Mouse (Mus musculus): ENCODE data around the gene Adh6a. TPM values are rescaled to one million over a fixed set of nuclear protein-coding genes. Genes with fewer than 3 reads are reported as not detected.

The Adh6a gene
- polyA plus RNA-seq, 1 experiment = 0.13 TPM

- H3K4me3 ChIP-seq (ENCODE audit: control insufficient read depth, insufficient read depth, low read length) = no peak overlapping the region
- 67% methylated on average over 3 of the region's 3 CpGs for WGBS
- H3K27ac ChIP-seq (ENCODE audit: control insufficient read depth, insufficient read depth, low read length) = no peak overlapping the region
- no peak for DNase-seq
- H3K27me3 ChIP-seq (ENCODE audit: control insufficient read depth, insufficient read depth, low read length) = no peaks in the 10 kb centered on the region
- TF ChIP-seq CTCF (IDR thresholded peaks at IDR 0.05; ENCODE audit: borderline replicate concordance, control insufficient read depth, extremely low read depth, insufficient read depth, low read length, poor library complexity) (no peak), POLR2A (IDR thresholded peaks at IDR 0.05; ENCODE audit: control insufficient read depth, extremely low read depth, insufficient read depth, low read length, poor library complexity) (no peak)
- H3K4me1 ChIP-seq (replicated peaks; ENCODE audit: control insufficient read depth, insufficient read depth, low read length) = no peaks in the 10 kb centered on the region
- no peaks in the 10 kb centered on the region for H3K36me3 ChIP-seq (ENCODE audit: control insufficient read depth, insufficient read depth, low read length)
These were observed 23.1 kb downstream of the Adh6a start for GRCm38 (mm10) chr3:138336104-138336754.

- Histone ChIP-seq H3K36me3 (ENCODE audit: control insufficient read depth, insufficient read depth, low read length) (no peaks in the 10 kb centered on the region), H3K4me3 (ENCODE audit: control insufficient read depth, insufficient read depth, low read length) (no peak within 1 kb of the TSS), H3K27me3 (ENCODE audit: control insufficient read depth, insufficient read depth, low read length) (no peaks in the 10 kb centered on the region), H3K27ac (ENCODE audit: control insufficient read depth, insufficient read depth, low read length) (no peak within 1 kb of the TSS), H3K4me1 (replicated peaks; ENCODE audit: control insufficient read depth, insufficient read depth, low read length) (no peaks in the 10 kb centered on the region)
- 69% methylated on average over 14 of the region's 14 CpGs for WGBS
- no peak for TF ChIP-seq POLR2A (IDR thresholded peaks at IDR 0.05; ENCODE audit: control insufficient read depth, extremely low read depth, insufficient read depth, low read length, poor library complexity)
- no peak for TF ChIP-seq CTCF (IDR thresholded peaks at IDR 0.05; ENCODE audit: borderline replicate concordance, control insufficient read depth, extremely low read depth, insufficient read depth, low read length, poor library complexity)
- DNase-seq = no peak
These were observed 28.4 kb downstream of the Adh6a start, which contains the start of gene Adh6b for GRCm38 (mm10) chr3:138341471-138341870. TSS of gene Adh6b (plus strand) at chr3:138341775.

- H3K4me1 ChIP-seq (replicated peaks; ENCODE audit: control insufficient read depth, insufficient read depth, low read length) = no peaks in the 10 kb centered on the region
- no peaks in the 10 kb centered on the region for H3K27me3 ChIP-seq (ENCODE audit: control insufficient read depth, insufficient read depth, low read length)
- H3K27ac ChIP-seq (ENCODE audit: control insufficient read depth, insufficient read depth, low read length) = no peak overlapping the region
- WGBS = 23% methylated on average over 3 of the region's 3 CpGs
- H3K36me3 ChIP-seq (ENCODE audit: control insufficient read depth, insufficient read depth, low read length) = no peaks in the 10 kb centered on the region
- DNase-seq = no peak
- TF ChIP-seq POLR2A (IDR thresholded peaks at IDR 0.05; ENCODE audit: control insufficient read depth, extremely low read depth, insufficient read depth, low read length, poor library complexity) (no peak), CTCF (IDR thresholded peaks at IDR 0.05; ENCODE audit: borderline replicate concordance, control insufficient read depth, extremely low read depth, insufficient read depth, low read length, poor library complexity) (no peak)
- no peak overlapping the region for H3K4me3 ChIP-seq (ENCODE audit: control insufficient read depth, insufficient read depth, low read length)
These were observed 34.0 kb downstream of the Adh6a start for GRCm38 (mm10) chr3:138347041-138347440.

- no peak for TF ChIP-seq CTCF (IDR thresholded peaks at IDR 0.05; ENCODE audit: borderline replicate concordance, control insufficient read depth, extremely low read depth, insufficient read depth, low read length, poor library complexity)
- TF ChIP-seq POLR2A (IDR thresholded peaks at IDR 0.05; ENCODE audit: control insufficient read depth, extremely low read depth, insufficient read depth, low read length, poor library complexity) = no peak
- 95% methylated on average over 11 of the region's 11 CpGs for WGBS
- H3K27me3 ChIP-seq (ENCODE audit: control insufficient read depth, insufficient read depth, low read length) = no peaks in the 10 kb centered on the region
- no peak for DNase-seq
- H3K4me3 ChIP-seq (ENCODE audit: control insufficient read depth, insufficient read depth, low read length) = no peak overlapping the region
- no peaks in the 10 kb centered on the region for H3K4me1 ChIP-seq (replicated peaks; ENCODE audit: control insufficient read depth, insufficient read depth, low read length)
- H3K36me3 ChIP-seq (ENCODE audit: control insufficient read depth, insufficient read depth, low read length) = no peaks in the 10 kb centered on the region
- no peak overlapping the region for H3K27ac ChIP-seq (ENCODE audit: control insufficient read depth, insufficient read depth, low read length)
These were observed 39.1 kb downstream of the Adh6a start for GRCm38 (mm10) chr3:138352012-138352809.

GRCm38 (mm10) chr3:138358856-138359255, 45.8 kb downstream of the Adh6a start:
- no peak overlapping the region for H3K27ac ChIP-seq (ENCODE audit: control insufficient read depth, insufficient read depth, low read length)
- no peaks in the 10 kb centered on the region for H3K27me3 ChIP-seq (ENCODE audit: control insufficient read depth, insufficient read depth, low read length)
- TF ChIP-seq POLR2A (IDR thresholded peaks at IDR 0.05; ENCODE audit: control insufficient read depth, extremely low read depth, insufficient read depth, low read length, poor library complexity) = no peak
- TF ChIP-seq CTCF (IDR thresholded peaks at IDR 0.05; ENCODE audit: borderline replicate concordance, control insufficient read depth, extremely low read depth, insufficient read depth, low read length, poor library complexity) = no peak
- no peaks in the 10 kb centered on the region for H3K36me3 ChIP-seq (ENCODE audit: control insufficient read depth, insufficient read depth, low read length)
- WGBS = 90% methylated on average over 7 of the region's 7 CpGs
- no peaks in the 10 kb centered on the region for H3K4me1 ChIP-seq (replicated peaks; ENCODE audit: control insufficient read depth, insufficient read depth, low read length)
- no peak for DNase-seq
- H3K4me3 ChIP-seq (ENCODE audit: control insufficient read depth, insufficient read depth, low read length) = no peak overlapping the region

DNA sequence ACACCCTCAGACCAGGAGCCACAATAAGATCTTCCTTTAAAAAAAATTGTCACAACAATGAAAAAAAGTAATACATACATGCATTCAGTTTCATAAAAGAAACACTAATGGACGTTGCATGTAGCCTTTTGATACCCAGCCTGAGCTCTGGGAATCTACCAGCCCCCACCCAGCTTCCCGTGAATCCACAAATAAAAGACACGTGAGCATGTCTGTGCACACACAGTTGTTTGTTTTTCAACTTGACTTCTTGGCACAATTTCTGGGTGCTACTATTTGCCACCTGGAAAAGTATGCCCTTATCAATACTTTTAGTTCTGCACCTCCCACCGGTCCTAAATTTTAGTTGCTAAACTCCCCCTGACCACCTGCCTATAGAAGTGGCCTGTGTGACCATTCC, 47.6 kb downstream of the Adh6a start:
- H3K4me1 ChIP-seq (replicated peaks; ENCODE audit: control insufficient read depth, insufficient read depth, low read length) = no peaks in the 10 kb centered on the region
- DNase-seq = no peak
- no peaks in the 10 kb centered on the region for H3K36me3 ChIP-seq (ENCODE audit: control insufficient read depth, insufficient read depth, low read length)
- WGBS = 93% methylated on average over 4 of the region's 4 CpGs
- no peak overlapping the region for H3K4me3 ChIP-seq (ENCODE audit: control insufficient read depth, insufficient read depth, low read length)
- no peaks in the 10 kb centered on the region for H3K27me3 ChIP-seq (ENCODE audit: control insufficient read depth, insufficient read depth, low read length)
- TF ChIP-seq POLR2A (IDR thresholded peaks at IDR 0.05; ENCODE audit: control insufficient read depth, extremely low read depth, insufficient read depth, low read length, poor library complexity) (no peak), CTCF (IDR thresholded peaks at IDR 0.05; ENCODE audit: borderline replicate concordance, control insufficient read depth, extremely low read depth, insufficient read depth, low read length, poor library complexity) (no peak)
- H3K27ac ChIP-seq (ENCODE audit: control insufficient read depth, insufficient read depth, low read length) = no peak overlapping the region
